Mouse (Mus musculus) erythroblast, embryonic 14.5 days (primary cell): ENCODE measurements around the gene Tepp.

ENCODE experiments used
- GATA1 ChIP-seq: IDR thresholded peaks from 2 replicates; pipeline ENCODE4 v1.6.1; 2012; ENCODE audit warnings: low read length, inconsistent platforms, mixed read lengths
- TAL1 ChIP-seq: IDR thresholded peaks from 3 replicates; pipeline ENCODE4 v1.6.1; 2012; ENCODE audit warnings: low read length, inconsistent platforms, mixed read lengths

DNA sequence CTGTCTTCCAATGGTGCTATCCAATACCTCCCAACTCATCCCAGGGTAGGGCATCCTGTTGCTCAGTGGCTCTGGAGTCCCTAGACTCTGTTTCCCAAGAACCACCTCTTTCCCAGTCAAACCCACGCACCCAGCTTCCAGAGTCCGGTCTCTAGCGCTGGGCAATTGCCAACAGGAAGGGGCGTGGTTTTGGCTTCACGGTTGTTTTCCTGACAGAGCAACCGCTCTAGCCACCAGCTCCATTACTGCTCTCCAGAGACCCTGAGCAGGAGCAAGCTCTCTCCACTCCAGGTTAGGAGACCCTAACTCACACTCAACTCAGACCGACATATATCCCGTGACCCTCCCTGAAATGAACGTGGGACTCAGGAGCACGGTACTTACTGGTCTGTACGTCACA, 17.2 kb upstream of the Tepp start:
- TF ChIP-seq TAL1 (no peak), GATA1 (no peak)
